Mouse (Mus musculus): Measurements from ENCODE around the gene Abhd14a. TPM values are rescaled to one million over a fixed set of nuclear protein-coding genes. Genes with fewer than 3 reads are reported as not detected.

Abhd14a gene
- polyA plus RNA-seq, 1 experiment: 49.7 TPM

GRCm38 (mm10) chr9:106454888-106455681 lies 7.6 kb upstream of the Abhd14a start:
- TF ChIP-seq POLR2A (IDR thresholded peaks at IDR 0.05; ENCODE audit: borderline replicate concordance, insufficient read depth, low read length): no peak
- TF ChIP-seq CTCF (IDR thresholded peaks at IDR 0.05; ENCODE audit: borderline replicate concordance, insufficient read depth, low read depth, low read length): no peak
- H3K4me1 ChIP-seq (ENCODE audit: control insufficient read depth, insufficient read depth, low read length): peaks cover 57% of the 10 kb centered on the region
- peak overlapping the region; percentile 81 for H3K27ac ChIP-seq (ENCODE audit: insufficient read depth, low read length)
- peak overlapping the region; percentile 94 for H3K4me3 ChIP-seq (replicated peaks; ENCODE audit: insufficient read depth, low read depth, low read length)
- DNase-seq: peak; percentile 44 to 46
- WGBS: 8% methylated on average over 17 of the region's 17 CpGs
- H3K27me3 ChIP-seq (ENCODE audit: control insufficient read depth, insufficient read depth, low read length): no peaks in the 10 kb centered on the region

GRCm38 (mm10) chr9:106454071-106454761 lies 6.7 kb upstream of the Abhd14a start:
- Histone ChIP-seq H3K27ac (ENCODE audit: insufficient read depth, low read length) (peak overlapping the region; percentile 81), H3K4me3 (replicated peaks; ENCODE audit: insufficient read depth, low read depth, low read length) (peak overlapping the region; percentile 94), H3K4me1 (ENCODE audit: control insufficient read depth, insufficient read depth, low read length) (peaks cover 56% of the 10 kb centered on the region), H3K27me3 (ENCODE audit: control insufficient read depth, insufficient read depth, low read length) (no peaks in the 10 kb centered on the region)
- WGBS: 2% methylated on average over 20 of the region's 20 CpGs
- TF ChIP-seq POLR2A (IDR thresholded peaks at IDR 0.05; ENCODE audit: borderline replicate concordance, insufficient read depth, low read length): no peak
- TF ChIP-seq CTCF (IDR thresholded peaks at IDR 0.05; ENCODE audit: borderline replicate concordance, insufficient read depth, low read depth, low read length): no peak
- DNase-seq: peak; percentile 53 to 56

- Histone ChIP-seq H3K27me3 (ENCODE audit: control insufficient read depth, insufficient read depth, low read length) (no peaks in the 10 kb centered on the region), H3K4me1 (ENCODE audit: control insufficient read depth, insufficient read depth, low read length) (peaks cover 56% of the 10 kb centered on the region), H3K4me3 (replicated peaks; ENCODE audit: insufficient read depth, low read depth, low read length) (peak within 1 kb of the TSS; percentile 94), H3K27ac (ENCODE audit: insufficient read depth, low read length) (peak within 1 kb of the TSS; percentile 97)
- TF ChIP-seq CTCF (IDR thresholded peaks at IDR 0.05; ENCODE audit: borderline replicate concordance, insufficient read depth, low read depth, low read length): no peak
- no peak for TF ChIP-seq POLR2A (IDR thresholded peaks at IDR 0.05; ENCODE audit: borderline replicate concordance, insufficient read depth, low read length)
- WGBS: under 1% methylated on average over 52 of the region's 74 CpGs
- peak; percentile 74 to 80 for DNase-seq
Measured at GRCm38 (mm10) chr9:106453271-106454070, 6.0 kb upstream of the Abhd14a start, which contains the start of gene Pcbp4. TSS of gene Pcbp4 (plus strand) at chr9:106453291.

- 3% methylated on average over 7 of the region's 7 CpGs for WGBS
- peak; percentile 83 to 87 for DNase-seq
- Histone ChIP-seq H3K27ac (ENCODE audit: insufficient read depth, low read length) (peak overlapping the region; percentile 97; the same call in 1 of the 2 replicates), H3K27me3 (ENCODE audit: control insufficient read depth, insufficient read depth, low read length) (no peaks in the 10 kb centered on the region), H3K4me3 (replicated peaks; ENCODE audit: insufficient read depth, low read depth, low read length) (peak overlapping the region; percentile 79), H3K4me1 (ENCODE audit: control insufficient read depth, insufficient read depth, low read length) (peaks cover 55% of the 10 kb centered on the region)
- TF ChIP-seq CTCF (IDR thresholded peaks at IDR 0.05; ENCODE audit: borderline replicate concordance, insufficient read depth, low read depth, low read length) (no peak), POLR2A (IDR thresholded peaks at IDR 0.05; ENCODE audit: borderline replicate concordance, insufficient read depth, low read length) (no peak)
Measured at GRCm38 (mm10) chr9:106452821-106453220, 5.3 kb upstream of the Abhd14a start.

GRCm38 (mm10) chr9:106452351-106452750 lies 4.9 kb upstream of the Abhd14a start:
- TF ChIP-seq CTCF (IDR thresholded peaks at IDR 0.05; ENCODE audit: borderline replicate concordance, insufficient read depth, low read depth, low read length): no peak
- TF ChIP-seq POLR2A (IDR thresholded peaks at IDR 0.05; ENCODE audit: borderline replicate concordance, insufficient read depth, low read length): no peak
- peaks cover 52% of the 10 kb centered on the region for H3K4me1 ChIP-seq (ENCODE audit: control insufficient read depth, insufficient read depth, low read length)
- H3K27ac ChIP-seq (ENCODE audit: insufficient read depth, low read length): no peak overlapping the region
- no peak overlapping the region for H3K4me3 ChIP-seq (replicated peaks; ENCODE audit: insufficient read depth, low read depth, low read length)
- DNase-seq: no peak
- WGBS: 36% methylated on average over 6 of the region's 6 CpGs
- no peaks in the 10 kb centered on the region for H3K27me3 ChIP-seq (ENCODE audit: control insufficient read depth, insufficient read depth, low read length)

- Histone ChIP-seq H3K27ac (ENCODE audit: insufficient read depth, low read length) (no peak overlapping the region), H3K4me3 (replicated peaks; ENCODE audit: insufficient read depth, low read depth, low read length) (no peak overlapping the region), H3K27me3 (ENCODE audit: control insufficient read depth, insufficient read depth, low read length) (no peaks in the 10 kb centered on the region), H3K4me1 (ENCODE audit: control insufficient read depth, insufficient read depth, low read length) (peaks cover 47% of the 10 kb centered on the region)
- DNase-seq: no peak
- WGBS: 58% methylated on average over 2 of the region's 2 CpGs
- TF ChIP-seq POLR2A (IDR thresholded peaks at IDR 0.05; ENCODE audit: borderline replicate concordance, insufficient read depth, low read length): no peak
- TF ChIP-seq CTCF (IDR thresholded peaks at IDR 0.05; ENCODE audit: borderline replicate concordance, insufficient read depth, low read depth, low read length): no peak
Measured at GRCm38 (mm10) chr9:106451899-106452298, 4.4 kb upstream of the Abhd14a start.

GRCm38 (mm10) chr9:106451298-106451697 lies 3.8 kb upstream of the Abhd14a start:
- 72% methylated on average over 11 of the region's 11 CpGs for WGBS
- Histone ChIP-seq H3K27ac (ENCODE audit: insufficient read depth, low read length) (no peak overlapping the region), H3K4me1 (ENCODE audit: control insufficient read depth, insufficient read depth, low read length) (peaks cover 41% of the 10 kb centered on the region), H3K27me3 (ENCODE audit: control insufficient read depth, insufficient read depth, low read length) (no peaks in the 10 kb centered on the region), H3K4me3 (replicated peaks; ENCODE audit: insufficient read depth, low read depth, low read length) (no peak overlapping the region)
- TF ChIP-seq CTCF (IDR thresholded peaks at IDR 0.05; ENCODE audit: borderline replicate concordance, insufficient read depth, low read depth, low read length) (no peak), POLR2A (IDR thresholded peaks at IDR 0.05; ENCODE audit: borderline replicate concordance, insufficient read depth, low read length) (no peak)
- peak; percentile 24 to 30 for DNase-seq
